Mouse (Mus musculus): ENCODE measurements around the gene Frmpd2.

Gene Frmpd2

GRCm38 (mm10) chr14:33506696-33507095, 35.2 kb downstream of the Frmpd2 start:
- in situ Hi-C loops (cut with MseI, MboI) = no loop called here

- in situ Hi-C loops (cut with MseI, MboI) = no loop called here
Observed at GRCm38 (mm10) chr14:33508660-33509059, 37.2 kb downstream of the Frmpd2 start.

GRCm38 (mm10) chr14:33513877-33514276, 42.4 kb downstream of the Frmpd2 start:
- in situ Hi-C loops (cut with MseI, MboI) = no loop called here

GRCm38 (mm10) chr14:33514756-33515285, 43.3 kb downstream of the Frmpd2 start:
- in situ Hi-C loops (cut with MseI, MboI) = no loop called here

- in situ Hi-C loops (cut with MseI, MboI) = no loop called here
Observed at GRCm38 (mm10) chr14:33521538-33521937, 50.0 kb downstream of the Frmpd2 start.

GRCm38 (mm10) chr14:33525272-33525983, 53.9 kb downstream of the Frmpd2 start:
- in situ Hi-C loops (cut with MseI, MboI) = no loop called here

GRCm38 (mm10) chr14:33526621-33527020, 55.1 kb downstream of the Frmpd2 start:
- in situ Hi-C loops (cut with MseI, MboI) = no loop called here

- in situ Hi-C loops (cut with MseI, MboI) = no loop called here
Observed at GRCm38 (mm10) chr14:33527938-33528337, 56.4 kb downstream of the Frmpd2 start.

- in situ Hi-C loops (cut with MseI, MboI) = no loop called here
Observed at GRCm38 (mm10) chr14:33531331-33531912, 59.9 kb downstream of the Frmpd2 start.

GRCm38 (mm10) chr14:33532792-33533191, 61.3 kb downstream of the Frmpd2 start:
- in situ Hi-C loops (cut with MseI, MboI) = no loop called here

- in situ Hi-C loops (cut with MseI, MboI) = no loop called here
Observed at GRCm38 (mm10) chr14:33533516-33533915, 62.0 kb downstream of the Frmpd2 start.

- in situ Hi-C loops (cut with MseI, MboI) = no loop called here
Observed at GRCm38 (mm10) chr14:33535317-33535716, 63.8 kb downstream of the Frmpd2 start.

GRCm38 (mm10) chr14:33539559-33540167, 68.2 kb downstream of the Frmpd2 start:
- in situ Hi-C loops (cut with MseI, MboI) = no loop called here

GRCm38 (mm10) chr14:33545565-33546143, 74.2 kb downstream of the Frmpd2 start:
- in situ Hi-C loops (cut with MseI, MboI) = no loop called here

- in situ Hi-C loops (cut with MseI, MboI) = no loop called here
Observed at GRCm38 (mm10) chr14:33548650-33549049, 77.2 kb downstream of the Frmpd2 start.

- in situ Hi-C loops (cut with MseI, MboI) = no loop called here
Observed at GRCm38 (mm10) chr14:33549856-33550255, 78.4 kb downstream of the Frmpd2 start.

GRCm38 (mm10) chr14:33570737-33571136, 99.2 kb downstream of the Frmpd2 start:
- in situ Hi-C loops (cut with MseI, MboI) = no loop called here

- in situ Hi-C loops (cut with MseI, MboI) = no loop called here
Observed at GRCm38 (mm10) chr14:33573643-33574042, 102.1 kb downstream of the Frmpd2 start.

- in situ Hi-C loops (cut with MseI, MboI) = no loop called here
Observed at GRCm38 (mm10) chr14:33579771-33580484, 108.4 kb downstream of the Frmpd2 start.

GRCm38 (mm10) chr14:33588951-33589350, 117.5 kb downstream of the Frmpd2 start, which contains the start of gene Ptpn20:
Ptpn20 (plus strand) TSS chr14:33589207.
- in situ Hi-C loops (cut with MseI, MboI) = no loop called here

GRCm38 (mm10) chr14:33598376-33599130, 127.1 kb downstream of the Frmpd2 start:
- in situ Hi-C loops (cut with MseI, MboI) = no loop called here

Data from mouse trophoblast stem cell (cell line).